Mouse (Mus musculus): ENCODE data around the gene Foxj2. TPM values are rescaled to one million over a fixed set of nuclear protein-coding genes. Genes with fewer than 3 reads are reported as not detected.
A peak's percentile ranks its signal among the peaks of the same experiment; 100 is the strongest.

The Foxj2 gene
- total and polyA plus RNA-seq, 3 experiments, result 1.9 to 5.4 (median 2.5) TPM

GRCm38 (mm10) chr6:122784866-122785265 is 34.8 kb upstream of the Foxj2 start:
- in situ Hi-C loops (cut with MboI; ENCODE audit: low pct_ligation_motif_present, low pct_unique_long_range_greater_than_20kb, low sequenced_read_pairs) (loop anchor here (5.0 to 25.0 kb wide), 2 partner anchors 43 to 123 kb away; no protein-coding TSS in a partner anchor), dilution Hi-C loops (cut with MboI; ENCODE audit: extremely low pct_ligation_motif_present, extremely low pct_unique_long_range_greater_than_20kb, low sequenced_read_pairs) (no loop called here)
- H3K4me3 ChIP-seq (replicated peaks in 1 of 3; ENCODE audit: low read depth in 2 of 3, low read length in 2 of 3, poor library complexity in 1 of 3), result no peak overlapping the region
- no peak overlapping the region for H3K4me2 ChIP-seq (ENCODE audit: insufficient read depth, low read depth, poor library complexity, severe bottlenecking)
- no peaks in the 10 kb centered on the region for H3K27me3 ChIP-seq (replicated peaks)
- H3K27ac ChIP-seq (ENCODE audit: insufficient read depth, low read depth), result no peak overlapping the region
- DNase-seq (ENCODE audit: extremely low read depth), result no peak
- H3K9me3 ChIP-seq (replicated peaks; ENCODE audit: low read length), result no peaks in the 10 kb centered on the region
- no peaks in the 10 kb centered on the region for H3K79me2 ChIP-seq (replicated peaks; ENCODE audit: control insufficient read depth, extremely low read depth, insufficient read depth, poor library complexity, severe bottlenecking)
- TF ChIP-seq HCFC1 (IDR thresholded peaks at IDR 0.05; ENCODE audit: low read depth, low read length) (no peak), SMC3 (IDR thresholded peaks at IDR 0.05; ENCODE audit: low read depth, low read length) (peak; percentile 33), KAT2A (IDR thresholded peaks at IDR 0.05; ENCODE audit: insufficient replicate concordance, low read length) (no peak), RAD21 (IDR thresholded peaks at IDR 0.05; ENCODE audit: low read depth, low read length) (peak; percentile 44), CTCF (conservative IDR thresholded peaks at IDR 0.05 in 1 of 2, IDR thresholded peaks at IDR 0.05 in 1 of 2; ENCODE audit: low read depth in 2 of 2, low read length in 2 of 2) (peak in 1 of 2 experiments; percentile 62; a peak in 2 of 4 replicates)
- peaks cover 4 to 51% of the 10 kb centered on the region in 2 experiments for H3K36me3 ChIP-seq (replicated peaks in 1 of 2; ENCODE audit: control insufficient read depth in 1 of 2, insufficient read depth in 1 of 2, low read length in 1 of 2)
- H3K4me1 ChIP-seq (ENCODE audit: control insufficient read depth in 1 of 2, insufficient read depth in 2 of 2), result peaks cover 0 to 14% of the 10 kb centered on the region in 2 experiments; a peak in 2 of 4 replicates
- H3K9ac ChIP-seq (ENCODE audit: insufficient read depth, low read depth), result no peak overlapping the region

DNA sequence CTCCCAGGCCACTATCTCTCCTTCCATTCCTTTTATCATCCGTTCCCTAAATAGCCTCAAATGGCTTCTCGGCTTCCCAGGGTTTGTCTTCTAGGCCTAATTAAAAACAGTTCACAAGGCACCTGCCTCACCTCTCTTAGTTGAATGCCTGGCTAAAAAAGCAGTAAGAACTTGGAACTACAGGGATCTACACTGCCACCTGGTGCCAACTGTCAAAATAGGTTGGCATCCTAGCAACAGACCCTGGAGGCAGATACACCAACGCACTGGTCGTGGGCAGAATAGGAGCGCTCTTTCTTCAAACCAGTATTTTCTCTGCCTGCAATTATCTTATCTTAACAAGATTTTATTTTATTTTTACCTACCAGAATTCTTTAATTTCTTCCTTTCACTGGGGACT is 33.4 kb upstream of the Foxj2 start:
- Histone ChIP-seq H3K9me3 (replicated peaks; ENCODE audit: low read length) (no peaks in the 10 kb centered on the region), H3K4me1 (ENCODE audit: control insufficient read depth in 1 of 2, insufficient read depth in 2 of 2) (peaks cover 0 to 14% of the 10 kb centered on the region in 2 experiments; a peak in 2 of 4 replicates), H3K4me3 (replicated peaks in 1 of 3; ENCODE audit: low read depth in 2 of 3, low read length in 2 of 3, poor library complexity in 1 of 3) (no peak overlapping the region), H3K36me3 (replicated peaks in 1 of 2; ENCODE audit: control insufficient read depth in 1 of 2, insufficient read depth in 1 of 2, low read length in 1 of 2) (peaks cover 4 to 45% of the 10 kb centered on the region in 2 experiments), H3K4me2 (ENCODE audit: insufficient read depth, low read depth, poor library complexity, severe bottlenecking) (no peak overlapping the region), H3K27ac (ENCODE audit: insufficient read depth, low read depth) (no peak overlapping the region), H3K79me2 (replicated peaks; ENCODE audit: control insufficient read depth, extremely low read depth, insufficient read depth, poor library complexity, severe bottlenecking) (no peaks in the 10 kb centered on the region), H3K27me3 (replicated peaks) (no peaks in the 10 kb centered on the region), H3K9ac (ENCODE audit: insufficient read depth, low read depth) (no peak overlapping the region)
- DNase-seq (ENCODE audit: extremely low read depth), result peak; percentile 61
- dilution Hi-C loops (cut with MboI; ENCODE audit: extremely low pct_ligation_motif_present, extremely low pct_unique_long_range_greater_than_20kb, low sequenced_read_pairs), result no loop called here
- peak; percentile 62 for TF ChIP-seq RAD21 (IDR thresholded peaks at IDR 0.05; ENCODE audit: low read depth, low read length)
- no peak for TF ChIP-seq JUND (conservative IDR thresholded peaks at IDR 0.05; ENCODE audit: low read depth, low read length)
- no peak for TF ChIP-seq BHLHE40 (IDR thresholded peaks at IDR 0.05; ENCODE audit: low read depth, low read length)
- TF ChIP-seq ZNF384 (IDR thresholded peaks at IDR 0.05; ENCODE audit: low read depth, low read length), result no peak
- TF ChIP-seq SMC3 (IDR thresholded peaks at IDR 0.05; ENCODE audit: low read depth, low read length), result peak; percentile 79
- peak in 1 of 2 experiments; percentile 75; a peak in 3 of 4 replicates for TF ChIP-seq CTCF (conservative IDR thresholded peaks at IDR 0.05 in 1 of 2, IDR thresholded peaks at IDR 0.05 in 1 of 2; ENCODE audit: low read depth in 2 of 2, low read length in 2 of 2)
- no peak for TF ChIP-seq POLR2AphosphoS2 (IDR thresholded peaks at IDR 0.05; ENCODE audit: low read depth, low read length)
- TF ChIP-seq ELF1 (IDR thresholded peaks at IDR 0.05; ENCODE audit: low read depth, low read length), result no peak
- in situ Hi-C loops (cut with MboI; ENCODE audit: low pct_ligation_motif_present, low pct_unique_long_range_greater_than_20kb, low sequenced_read_pairs), result loop anchor here (5.0 to 25.0 kb wide), 2 partner anchors 44 to 124 kb away; no protein-coding TSS in a partner anchor

DNA sequence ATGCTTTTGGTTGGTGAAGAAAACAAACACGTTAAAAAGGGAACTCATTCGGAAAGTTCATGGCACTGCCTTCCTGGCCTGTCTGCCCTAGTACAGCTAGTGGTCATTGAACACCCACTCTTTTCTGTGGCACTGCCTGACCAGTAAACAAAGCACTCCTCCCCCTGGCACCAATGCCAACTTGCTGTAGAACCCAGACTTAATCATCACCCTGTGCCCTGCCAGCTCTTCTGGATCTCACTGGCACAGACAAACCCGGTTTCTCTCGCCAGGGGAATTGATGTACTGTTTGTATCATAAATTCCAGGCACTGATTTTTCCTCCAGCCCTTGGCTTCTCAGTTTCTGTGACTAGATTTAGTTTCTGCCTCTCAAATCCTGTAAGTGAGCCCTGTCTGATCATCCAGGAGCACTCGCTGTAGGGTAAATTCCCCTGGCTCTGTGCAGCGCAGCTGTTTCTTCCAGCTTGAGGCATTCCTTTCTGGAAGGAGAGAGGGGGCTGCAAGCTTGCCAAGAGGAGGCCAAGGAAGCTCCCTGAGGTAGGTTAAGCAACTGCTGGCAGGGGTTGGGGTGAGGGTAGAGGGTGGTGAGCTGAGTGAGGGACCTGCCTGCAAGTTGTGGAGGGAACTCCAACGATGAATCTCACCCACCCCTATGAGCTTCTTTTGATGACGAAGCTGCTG is 24.3 kb upstream of the Foxj2 start:
- dilution Hi-C loops (cut with MboI; ENCODE audit: extremely low pct_ligation_motif_present, extremely low pct_unique_long_range_greater_than_20kb, low sequenced_read_pairs), result no loop called here
- no peak overlapping the region for H3K4me2 ChIP-seq (ENCODE audit: insufficient read depth, low read depth, poor library complexity, severe bottlenecking)
- H3K27ac ChIP-seq (ENCODE audit: insufficient read depth, low read depth), result no peak overlapping the region
- H3K4me3 ChIP-seq (replicated peaks in 1 of 3; ENCODE audit: low read depth in 2 of 3, low read length in 2 of 3, poor library complexity in 1 of 3), result no peak overlapping the region
- H3K27me3 ChIP-seq (replicated peaks), result no peaks in the 10 kb centered on the region
- H3K4me1 ChIP-seq (ENCODE audit: control insufficient read depth in 1 of 2, insufficient read depth in 2 of 2), result peaks cover 0 to 2% of the 10 kb centered on the region in 2 experiments; a peak in 1 of 4 replicates
- DNase-seq (ENCODE audit: extremely low read depth), result no peak
- TF ChIP-seq IRF4 (IDR thresholded peaks at IDR 0.05; ENCODE audit: low read depth, low read length), result no peak
- TF ChIP-seq CTCF (conservative IDR thresholded peaks at IDR 0.05 in 1 of 2, IDR thresholded peaks at IDR 0.05 in 1 of 2; ENCODE audit: low read depth in 2 of 2, low read length in 2 of 2), result no peak
- TF ChIP-seq NRF1 (IDR thresholded peaks at IDR 0.05; ENCODE audit: low read depth, low read length), result no peak
- TF ChIP-seq USF1 (IDR thresholded peaks at IDR 0.05; ENCODE audit: low read depth, low read length), result no peak
- no peak for TF ChIP-seq EP300 (IDR thresholded peaks at IDR 0.05; ENCODE audit: low read length)
- no peak for TF ChIP-seq MAFK (IDR thresholded peaks at IDR 0.05; ENCODE audit: insufficient replicate concordance, low read length)
- TF ChIP-seq ZKSCAN1 (IDR thresholded peaks at IDR 0.05; ENCODE audit: borderline replicate concordance, low read depth, low read length), result no peak
- no peak for TF ChIP-seq MYC (IDR thresholded peaks at IDR 0.05; ENCODE audit: low read depth, low read length)
- TF ChIP-seq GABPA (IDR thresholded peaks at IDR 0.05; ENCODE audit: insufficient replicate concordance, low read depth, low read length), result no peak
- TF ChIP-seq SIN3A (IDR thresholded peaks at IDR 0.05; ENCODE audit: low read length), result no peak
- no peak for TF ChIP-seq RAD21 (IDR thresholded peaks at IDR 0.05; ENCODE audit: low read depth, low read length)
- no peak for TF ChIP-seq ZC3H11A (IDR thresholded peaks at IDR 0.05; ENCODE audit: low read depth, low read length)
- no peak for TF ChIP-seq POLR2AphosphoS2 (IDR thresholded peaks at IDR 0.05; ENCODE audit: low read depth, low read length)
- no peak for TF ChIP-seq MAX (IDR thresholded peaks at IDR 0.05; ENCODE audit: low read length)
- TF ChIP-seq ZMIZ1 (IDR thresholded peaks at IDR 0.05; ENCODE audit: low read depth, low read length), result no peak
- H3K9ac ChIP-seq (ENCODE audit: insufficient read depth, low read depth), result no peak overlapping the region
- in situ Hi-C loops (cut with MboI; ENCODE audit: low pct_ligation_motif_present, low pct_unique_long_range_greater_than_20kb, low sequenced_read_pairs), result loop anchor here (25.0 kb wide), 1 partner anchor 133 kb away; no protein-coding TSS in a partner anchor
- H3K9me3 ChIP-seq (replicated peaks; ENCODE audit: low read length), result no peaks in the 10 kb centered on the region
- H3K79me2 ChIP-seq (replicated peaks; ENCODE audit: control insufficient read depth, extremely low read depth, insufficient read depth, poor library complexity, severe bottlenecking), result no peaks in the 10 kb centered on the region
- peaks cover 21 to 58% of the 10 kb centered on the region in 2 experiments for H3K36me3 ChIP-seq (replicated peaks in 1 of 2; ENCODE audit: control insufficient read depth in 1 of 2, insufficient read depth in 1 of 2, low read length in 1 of 2)
